Mouse (Mus musculus): Measurements from ENCODE around the gene Ctso. TPM values are rescaled to one million over a fixed set of nuclear protein-coding genes. Genes with fewer than 3 reads are reported as not detected.

Gene Ctso
- polyA plus RNA-seq, 1 experiment from 2014 or later: 14.2 TPM

GRCm38 (mm10) chr3:81963768-81964167 lies 31.4 kb downstream of the Ctso start:
- 74% methylated on average over 5 of the region's 5 CpGs for WGBS
- Histone ChIP-seq H3K36me3 (no peaks in the 10 kb centered on the region), H3K4me3 (replicated peaks) (no peak overlapping the region), H3K4me1 (no peaks in the 10 kb centered on the region), H3K27me3 (no peaks in the 10 kb centered on the region), H3K27ac (no peak overlapping the region), H3K4me2 (no peak overlapping the region), H3K9ac (no peak overlapping the region), H3K9me3 (replicated peaks) (no peaks in the 10 kb centered on the region)
- ATAC-seq (replicated peaks; ENCODE audit: low FRiP score): no peak

GRCm38 (mm10) chr3:81964596-81964995 lies 32.2 kb downstream of the Ctso start:
- no peaks in the 10 kb centered on the region for H3K36me3 ChIP-seq
- no peak for ATAC-seq (replicated peaks; ENCODE audit: low FRiP score)

GRCm38 (mm10) chr3:81975607-81976006 lies 43.2 kb downstream of the Ctso start:
- H3K4me1 ChIP-seq: no peaks in the 10 kb centered on the region
- H3K9ac ChIP-seq: no peak overlapping the region
- WGBS: 70% methylated on average over 4 of the region's 4 CpGs
- H3K27me3 ChIP-seq: no peaks in the 10 kb centered on the region
- H3K9me3 ChIP-seq (replicated peaks): no peaks in the 10 kb centered on the region
- H3K4me3 ChIP-seq (replicated peaks): no peak overlapping the region
- H3K27ac ChIP-seq: no peak overlapping the region
- H3K36me3 ChIP-seq: no peaks in the 10 kb centered on the region
- no peak overlapping the region for H3K4me2 ChIP-seq
- no peak for ATAC-seq (replicated peaks; ENCODE audit: low FRiP score)

More at GRCm38 (mm10) chr3:81964596-81964995, 32.2 kb downstream of the Ctso start:
- H3K4me3 ChIP-seq (replicated peaks): no peak overlapping the region
- no peaks in the 10 kb centered on the region for H3K4me1 ChIP-seq
- 72% methylated on average over 3 of the region's 3 CpGs for WGBS
- H3K27ac ChIP-seq: no peak overlapping the region
- H3K4me2 ChIP-seq: no peak overlapping the region
- H3K27me3 ChIP-seq: no peaks in the 10 kb centered on the region
- no peak overlapping the region for H3K9ac ChIP-seq
- H3K9me3 ChIP-seq (replicated peaks): no peaks in the 10 kb centered on the region

GRCm38 (mm10) chr3:81976102-81976501 lies 43.7 kb downstream of the Ctso start, which contains the start of gene Tdo2:
Gene Tdo2 (minus strand): TSS chr3:81976202.
- H3K9me3 ChIP-seq (replicated peaks): no peaks in the 10 kb centered on the region
- H3K36me3 ChIP-seq: no peaks in the 10 kb centered on the region
- no peak within 1 kb of the TSS for H3K27ac ChIP-seq
- H3K4me1 ChIP-seq: no peaks in the 10 kb centered on the region
- H3K27me3 ChIP-seq: no peaks in the 10 kb centered on the region
- H3K4me2 ChIP-seq: no peak within 1 kb of the TSS
- H3K9ac ChIP-seq: no peak within 1 kb of the TSS
- ATAC-seq (replicated peaks; ENCODE audit: low FRiP score): no peak
- H3K4me3 ChIP-seq (replicated peaks): no peak within 1 kb of the TSS

GRCm38 (mm10) chr3:81981576-81981975 lies 49.2 kb downstream of the Ctso start:
- no peak overlapping the region for H3K9ac ChIP-seq
- WGBS: 67% methylated on average over 5 of the region's 5 CpGs
- H3K4me1 ChIP-seq: no peaks in the 10 kb centered on the region
- ATAC-seq (replicated peaks; ENCODE audit: low FRiP score): no peak
- H3K4me2 ChIP-seq: no peak overlapping the region
- H3K4me3 ChIP-seq (replicated peaks): no peak overlapping the region
- H3K27me3 ChIP-seq: no peaks in the 10 kb centered on the region
- no peak overlapping the region for H3K27ac ChIP-seq
- no peaks in the 10 kb centered on the region for H3K36me3 ChIP-seq
- H3K9me3 ChIP-seq (replicated peaks): no peaks in the 10 kb centered on the region

- 66% methylated on average over 5 of the region's 5 CpGs for whole genome bisulfite sequencing
- H3K36me3 ChIP-seq: no peaks in the 10 kb centered on the region
- no peak for ATAC-seq (replicated peaks; ENCODE audit: low FRiP score)
Measured at GRCm38 (mm10) chr3:81981990-81982389, 49.6 kb downstream of the Ctso start, which contains the start of gene Asic5. Gene Asic5 (plus strand): TSS chr3:81982290.

GRCm38 (mm10) chr3:81983120-81983895 lies 50.9 kb downstream of the Ctso start:
- no peak for ATAC-seq (replicated peaks; ENCODE audit: low FRiP score)
- no peaks in the 10 kb centered on the region for H3K9me3 ChIP-seq (replicated peaks)
- 84% methylated on average over 8 of the region's 8 CpGs for WGBS
- no peak overlapping the region for H3K4me3 ChIP-seq (replicated peaks)
- H3K4me1 ChIP-seq: no peaks in the 10 kb centered on the region
- no peak overlapping the region for H3K4me2 ChIP-seq
- H3K9ac ChIP-seq: no peak overlapping the region
- H3K36me3 ChIP-seq: no peaks in the 10 kb centered on the region
- no peaks in the 10 kb centered on the region for H3K27me3 ChIP-seq
- H3K27ac ChIP-seq: no peak overlapping the region

More at GRCm38 (mm10) chr3:81981990-81982389, 49.6 kb downstream of the Ctso start, which contains the start of gene Asic5:
- Histone ChIP-seq H3K4me3 (replicated peaks) (no peak within 1 kb of the TSS), H3K9me3 (replicated peaks) (no peaks in the 10 kb centered on the region), H3K4me1 (no peaks in the 10 kb centered on the region), H3K9ac (no peak within 1 kb of the TSS), H3K27me3 (no peaks in the 10 kb centered on the region), H3K4me2 (no peak within 1 kb of the TSS), H3K27ac (no peak within 1 kb of the TSS)

GRCm38 (mm10) chr3:81985100-81985499 lies 52.7 kb downstream of the Ctso start:
- Histone ChIP-seq H3K9ac (no peak overlapping the region), H3K9me3 (replicated peaks) (no peaks in the 10 kb centered on the region), H3K27ac (no peak overlapping the region), H3K27me3 (no peaks in the 10 kb centered on the region), H3K4me1 (no peaks in the 10 kb centered on the region), H3K36me3 (no peaks in the 10 kb centered on the region), H3K4me3 (replicated peaks) (no peak overlapping the region), H3K4me2 (no peak overlapping the region)
- WGBS: 71% methylated on average over 1 of the region's 1 CpGs
- ATAC-seq (replicated peaks; ENCODE audit: low FRiP score): no peak

GRCm38 (mm10) chr3:81986103-81986502 lies 53.7 kb downstream of the Ctso start:
- Histone ChIP-seq H3K36me3 (no peaks in the 10 kb centered on the region), H3K9me3 (replicated peaks) (no peaks in the 10 kb centered on the region), H3K9ac (no peak overlapping the region), H3K4me2 (no peak overlapping the region), H3K27me3 (no peaks in the 10 kb centered on the region), H3K4me3 (replicated peaks) (no peak overlapping the region), H3K27ac (no peak overlapping the region), H3K4me1 (no peaks in the 10 kb centered on the region)
- 98% methylated on average over 2 of the region's 2 CpGs for WGBS
- no peak for ATAC-seq (replicated peaks; ENCODE audit: low FRiP score)

GRCm38 (mm10) chr3:81987628-81988027 lies 55.2 kb downstream of the Ctso start:
- ATAC-seq (replicated peaks; ENCODE audit: low FRiP score): no peak
- H3K4me3 ChIP-seq (replicated peaks): no peak overlapping the region
- H3K27ac ChIP-seq: no peak overlapping the region
- H3K36me3 ChIP-seq: no peaks in the 10 kb centered on the region
- H3K27me3 ChIP-seq: no peaks in the 10 kb centered on the region
- H3K9ac ChIP-seq: no peak overlapping the region
- no peak overlapping the region for H3K4me2 ChIP-seq
- H3K9me3 ChIP-seq (replicated peaks): no peaks in the 10 kb centered on the region
- no peaks in the 10 kb centered on the region for H3K4me1 ChIP-seq
- WGBS: 94% methylated on average over 3 of the region's 3 CpGs

- H3K36me3 ChIP-seq: no peaks in the 10 kb centered on the region
- ATAC-seq (replicated peaks; ENCODE audit: low FRiP score): no peak
- H3K27ac ChIP-seq: no peak overlapping the region
- H3K4me2 ChIP-seq: no peak overlapping the region
- WGBS: 37% methylated on average over 2 of the region's 2 CpGs
- H3K4me3 ChIP-seq (replicated peaks): no peak overlapping the region
- H3K9ac ChIP-seq: no peak overlapping the region
- H3K27me3 ChIP-seq: no peaks in the 10 kb centered on the region
- H3K9me3 ChIP-seq (replicated peaks): no peaks in the 10 kb centered on the region
- H3K4me1 ChIP-seq: no peaks in the 10 kb centered on the region
Measured at GRCm38 (mm10) chr3:81989692-81990141, 57.3 kb downstream of the Ctso start.

GRCm38 (mm10) chr3:81990531-81990930 lies 58.1 kb downstream of the Ctso start:
- Histone ChIP-seq H3K27me3 (no peaks in the 10 kb centered on the region), H3K9me3 (replicated peaks) (no peaks in the 10 kb centered on the region), H3K4me3 (replicated peaks) (no peak overlapping the region), H3K9ac (no peak overlapping the region), H3K36me3 (no peaks in the 10 kb centered on the region), H3K27ac (no peak overlapping the region), H3K4me1 (no peaks in the 10 kb centered on the region), H3K4me2 (no peak overlapping the region)
- no peak for ATAC-seq (replicated peaks; ENCODE audit: low FRiP score)
- 58% methylated on average over 3 of the region's 3 CpGs for WGBS

- Histone ChIP-seq H3K4me1 (no peaks in the 10 kb centered on the region), H3K4me2 (no peak overlapping the region), H3K27me3 (no peaks in the 10 kb centered on the region), H3K9me3 (replicated peaks) (no peaks in the 10 kb centered on the region), H3K9ac (no peak overlapping the region), H3K27ac (no peak overlapping the region), H3K36me3 (no peaks in the 10 kb centered on the region), H3K4me3 (replicated peaks) (no peak overlapping the region)
- ATAC-seq (replicated peaks; ENCODE audit: low FRiP score): no peak
- 42% methylated on average over 4 of the region's 4 CpGs for WGBS
Measured at GRCm38 (mm10) chr3:81995371-81995770, 63.0 kb downstream of the Ctso start.
